Mouse (Mus musculus): ENCODE results near the gene 1700018G05Rik.

DNA sequence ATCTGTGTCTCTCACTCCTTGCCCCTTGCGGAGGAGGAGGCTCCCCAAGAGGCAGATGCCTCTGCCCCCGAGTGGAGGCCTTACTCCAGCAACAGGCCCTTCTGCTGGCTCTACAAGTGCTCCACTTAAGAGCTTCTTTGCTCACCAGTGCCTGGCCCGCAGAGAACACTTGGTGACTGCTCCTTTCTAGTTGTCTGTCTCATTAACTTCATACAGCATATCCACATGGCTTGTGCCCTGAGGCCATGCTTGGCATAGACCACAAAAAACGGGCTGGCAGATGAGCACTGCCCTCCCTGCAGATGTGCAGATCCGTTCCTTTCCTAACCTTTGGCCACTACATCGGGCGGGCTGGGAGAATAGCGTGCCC is 6.2 kb downstream of the 1700018G05Rik start:
- no peak for TF ChIP-seq CTCF (conservative IDR thresholded peaks at IDR 0.05; ENCODE audit: low read length)
- no peak for TF ChIP-seq NANOG (IDR thresholded peaks at IDR 0.05; ENCODE audit: borderline replicate concordance, low read length)
- no peak for TF ChIP-seq POU5F1 (IDR thresholded peaks at IDR 0.05; ENCODE audit: borderline replicate concordance, low read length)
